Mouse (Mus musculus) T-helper 1 cell (primary cell): ENCODE measurements at regions not wholly inside any gene's neighbourhood (a gene's known extent, or its start where the extent isn't known, plus 50 kb on each side); places are given as distances from the start of the nearest gene placed in this dataset.

ENCODE experiments used
- in situ Hi-C: fragments of 300-600 bp; cut with MboI, MseI; formaldehyde crosslinking; loops from one replicate; pipeline ENCODE4 v1.15.1; 2025; ENCODE audit warnings: high pct_unique_total_duplicates

- in situ Hi-C loops, result no loop called here
Observed at GRCm38 (mm10) chr1:167163486-167163885, 121.6 kb downstream of the Uck2 start.

- in situ Hi-C loops, result no loop called here
Observed at GRCm38 (mm10) chr1:167162495-167162894, 122.6 kb downstream of the Uck2 start.

GRCm38 (mm10) chr1:167159536-167159935, 125.6 kb downstream of the Uck2 start:
- in situ Hi-C loops, result no loop called here

- in situ Hi-C loops, result no loop called here
Observed at GRCm38 (mm10) chr1:167152442-167152841, 132.7 kb downstream of the Uck2 start.

GRCm38 (mm10) chr1:167144335-167144734, 140.8 kb downstream of the Uck2 start:
- in situ Hi-C loops, result loop anchor here (10.0 kb wide), 1 partner anchor 1640 kb away; no protein-coding TSS in a partner anchor

- in situ Hi-C loops, result loop anchor here (10.0 kb wide), 1 partner anchor 1641 kb away; no protein-coding TSS in a partner anchor
Observed at GRCm38 (mm10) chr1:167143797-167144196, 141.3 kb downstream of the Uck2 start.
